Mouse (Mus musculus) MEL (cell line): ENCODE results near the gene Galntl6. TPM values are rescaled to one million over a fixed set of nuclear protein-coding genes. Genes with fewer than 3 reads are reported as not detected.

Experiments used
- DNase-seq: peaks from one replicate; pipeline ENCODE4 v3.0.0; 2011; ENCODE audit warnings: low read depth, low spot score
- H3K27ac ChIP-seq: 2 replicates; pipeline ENCODE4 v1.5.1; 2012; ENCODE audit warnings: low read depth, mild to moderate bottlenecking, control low read depth, low read length, moderate library complexity; ENCODE audit not compliant: control insufficient read depth
- H3K27me3 ChIP-seq, 2 experiments: fragments of 150-350 bp in 1 of 2; sonication (generic) in 1 of 2; 2 replicates each; pipeline ENCODE4 v1.6.1; 2012; ENCODE audit warnings: low read length in 2 of 2, mild to moderate bottlenecking in 2 of 2, improper control_type of control experiment in 1 of 2, moderate library complexity in 1 of 2; ENCODE audit not compliant: insufficient read depth in 2 of 2, control insufficient read depth in 1 of 2
- H3K36me3 ChIP-seq, 2 experiments: 2 replicates each; pipeline ENCODE4 v1.6.1; 2012 to 2014; ENCODE audit warnings: low read length in 2 of 2, improper control_type of control experiment in 1 of 2, inconsistent platforms in 1 of 2, mild to moderate bottlenecking in 1 of 2; ENCODE audit not compliant: insufficient read depth in 2 of 2, control insufficient read depth in 1 of 2
- H3K4me1 ChIP-seq, 2 experiments: fragments of 150-350 bp in 1 of 2; sonication (generic) in 1 of 2; 2 replicates each; pipeline ENCODE4 v1.6.1; 2012; ENCODE audit warnings: low read length in 2 of 2, improper control_type of control experiment in 1 of 2, mild to moderate bottlenecking in 1 of 2; ENCODE audit not compliant: insufficient read depth in 2 of 2, control insufficient read depth in 1 of 2
- H3K4me3 ChIP-seq, 2 experiments: fragments of 150-350 bp in 1 of 2; sonication (generic) in 1 of 2; 2 replicates each; pipeline ENCODE4 v1.5.1; 2012; ENCODE audit warnings: low read depth in 2 of 2, low read length in 2 of 2, mild to moderate bottlenecking in 2 of 2, moderate library complexity in 2 of 2, control low read depth in 1 of 2, improper control_type of control experiment in 1 of 2; ENCODE audit not compliant: control insufficient read depth in 1 of 2, insufficient read depth in 1 of 2
- H3K79me2 ChIP-seq: 2 replicates; pipeline ENCODE4 v1.6.1; 2012; ENCODE audit warnings: mild to moderate bottlenecking, low read length, moderate library complexity; ENCODE audit not compliant: control insufficient read depth, poor library complexity, insufficient read depth
- H3K9ac ChIP-seq: 2 replicates; pipeline ENCODE4 v1.6.1; 2012; ENCODE audit warnings: low read depth, mild to moderate bottlenecking, control low read depth, low read length, moderate library complexity; ENCODE audit not compliant: control insufficient read depth, poor library complexity, severe bottlenecking
- H3K9me3 ChIP-seq: fragments of 150-350 bp; sonication (generic); replicated peaks from 2 replicates; pipeline ENCODE4 v1.6.1; 2012; ENCODE audit warnings: mild to moderate bottlenecking, low read length, improper control_type of control experiment, moderate library complexity; ENCODE audit not compliant: insufficient read depth
- BHLHE40 ChIP-seq: IDR thresholded peaks from 2 replicates; pipeline ENCODE4 v1.6.1; 2012; ENCODE audit warnings: low read depth, mild to moderate bottlenecking, inconsistent platforms, low read length, improper control_type of control experiment, borderline replicate concordance
- CHD2 ChIP-seq: IDR thresholded peaks from 2 replicates; pipeline ENCODE4 v1.6.1; 2011; ENCODE audit warnings: low read length, improper control_type of control experiment
- E2F4 ChIP-seq: IDR thresholded peaks from 2 replicates; pipeline ENCODE4 v1.6.1; 2011; ENCODE audit warnings: low read depth, low read length, improper control_type of control experiment, borderline replicate concordance
- EP300 ChIP-seq, 2 experiments: IDR thresholded peaks; 2 replicates each; pipeline ENCODE4 v1.6.1; 2011; ENCODE audit warnings: improper control_type of control experiment in 2 of 2, low read length in 2 of 2, low read depth in 1 of 2, mild to moderate bottlenecking in 1 of 2
- ETS1 ChIP-seq: IDR thresholded peaks from 2 replicates; pipeline ENCODE4 v1.6.1; 2012; ENCODE audit warnings: low read depth, mild to moderate bottlenecking, inconsistent platforms, low read length, improper control_type of control experiment, moderate library complexity
- GABPA ChIP-seq: IDR thresholded peaks from 2 replicates; pipeline ENCODE4 v1.6.1; 2012; ENCODE audit warnings: low read depth, mild to moderate bottlenecking, inconsistent platforms, low read length, improper control_type of control experiment, moderate library complexity
- GATA1 ChIP-seq: IDR thresholded peaks from 2 replicates; pipeline ENCODE4 v1.6.1; 2011; ENCODE audit warnings: low read depth, low read length, improper control_type of control experiment
- HCFC1 ChIP-seq: IDR thresholded peaks from 2 replicates; pipeline ENCODE4 v1.6.1; 2012; ENCODE audit warnings: low read depth, mild to moderate bottlenecking, inconsistent platforms, low read length, improper control_type of control experiment, moderate library complexity
- KAT2A ChIP-seq: conservative IDR thresholded peaks from 2 replicates; pipeline ENCODE4 v1.6.1; 2012; ENCODE audit warnings: low read depth, low read length, improper control_type of control experiment, inconsistent platforms
- MYB ChIP-seq: IDR thresholded peaks from 2 replicates; pipeline ENCODE4 v1.6.1; 2011; ENCODE audit warnings: mild to moderate bottlenecking, low read depth, low read length, improper control_type of control experiment
- NELFE ChIP-seq: IDR thresholded peaks from 2 replicates; pipeline ENCODE4 v1.6.1; 2011; ENCODE audit warnings: low read depth, low read length, improper control_type of control experiment
- NRF1 ChIP-seq: IDR thresholded peaks from 2 replicates; pipeline ENCODE4 v1.6.1; 2014; ENCODE audit warnings: low read depth, mild to moderate bottlenecking, inconsistent platforms, low read length, improper control_type of control experiment, moderate library complexity; ENCODE audit not compliant: poor library complexity, insufficient read depth, severe bottlenecking
- POLR2A ChIP-seq, 2 experiments: IDR thresholded peaks; 2 replicates each; pipeline ENCODE4 v1.6.1; 2011 to 2012; ENCODE audit warnings: low read length in 2 of 2, mild to moderate bottlenecking in 2 of 2, control low read depth in 1 of 2, improper control_type of control experiment in 1 of 2, low read depth in 1 of 2, moderate library complexity in 1 of 2; ENCODE audit not compliant: control insufficient read depth in 1 of 2, insufficient read depth in 1 of 2, poor library complexity in 1 of 2
- RAD21 ChIP-seq: IDR thresholded peaks from 2 replicates; pipeline ENCODE4 v1.6.1; 2011; ENCODE audit warnings: mild to moderate bottlenecking, low read depth, low read length, improper control_type of control experiment
- TCF12 ChIP-seq: IDR thresholded peaks from 2 replicates; pipeline ENCODE4 v1.6.1; 2014; ENCODE audit warnings: low read depth, mild to moderate bottlenecking, inconsistent platforms, low read length, improper control_type of control experiment, moderate library complexity
- USF2 ChIP-seq, 2 experiments: IDR thresholded peaks; 2 replicates each; pipeline ENCODE4 v1.6.1; 2011 to 2012; ENCODE audit warnings: improper control_type of control experiment in 2 of 2, low read length in 2 of 2, borderline replicate concordance in 1 of 2, inconsistent platforms in 1 of 2, low read depth in 1 of 2, mild to moderate bottlenecking in 1 of 2; ENCODE audit not compliant: insufficient read depth in 1 of 2
- ZMIZ1 ChIP-seq: IDR thresholded peaks from 2 replicates; pipeline ENCODE4 v1.6.1; 2012; ENCODE audit warnings: low read depth, mild to moderate bottlenecking, inconsistent platforms, low read length, improper control_type of control experiment, moderate library complexity
- polyA plus RNA-seq, 2 experiments: library from polyadenylated mRNA; stranded (reverse) in 1 of 2; unstranded in 1 of 2; fragments of >175 nt in 1 of 2; fragments of >200 nt in 1 of 2; gene quantifications; 2 replicates each; pipeline versions ENCODE4 v1.2.1 to v1.2.4; 2012; ENCODE audit warnings: low replicate concordance in 2 of 2, low read depth in 1 of 2; ENCODE audit not compliant: insufficient read length in 2 of 2, insufficient read depth in 1 of 2, missing spikeins in 1 of 2
- total RNA-seq: library from RNA; depleted of rRNA; stranded (reverse); fragments of 300-350 nt; gene quantifications from 2 replicates; pipeline ENCODE4 v1.2.3, GENCODE M21; 2012

Galntl6 gene
- total and polyA plus RNA-seq, 3 experiments: not detected

DNA sequence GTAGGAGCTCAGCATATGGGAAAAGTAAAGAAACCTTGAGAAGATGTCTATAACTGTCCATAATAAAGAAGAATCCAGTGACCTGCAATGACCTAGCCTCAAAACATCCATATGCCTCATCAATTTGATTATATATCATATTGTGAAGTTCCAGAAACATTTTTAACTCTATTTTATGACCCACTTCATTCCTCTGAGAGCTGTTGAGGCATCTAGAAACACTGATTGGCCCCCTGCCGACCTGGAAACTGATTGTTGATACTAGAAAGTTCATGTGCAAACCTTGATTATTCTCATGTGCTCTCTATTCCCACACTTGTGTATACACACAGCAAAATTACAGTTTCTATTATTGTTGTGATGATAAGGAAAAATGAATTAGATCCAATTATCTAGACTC, 494.9 kb downstream of the Galntl6 start:
- no peaks in the 10 kb centered on the region for H3K9me3 ChIP-seq
- H3K9ac ChIP-seq: no peak overlapping the region
- H3K27me3 ChIP-seq: no peaks in the 10 kb centered on the region
- TF ChIP-seq NELFE: no peak
- TF ChIP-seq BHLHE40: no peak
- TF ChIP-seq MYB: no peak
- TF ChIP-seq ETS1: no peak
- TF ChIP-seq ZMIZ1: no peak
- TF ChIP-seq USF2 (IDR thresholded peaks at IDR 0.05; ENCODE audit: borderline replicate concordance in 1 of 2, insufficient read depth in 1 of 2, low read depth in 1 of 2, low read length in 2 of 2): no peak
- no peak for TF ChIP-seq EP300 (IDR thresholded peaks at IDR 0.05; ENCODE audit: low read depth in 1 of 2, low read length in 2 of 2)
- TF ChIP-seq, all 39 proteins: peak for 0
- Histone ChIP-seq H3K4me1 (no peaks in the 10 kb centered on the region), H3K4me3 (no peak overlapping the region), H3K79me2 (no peaks in the 10 kb centered on the region), H3K36me3 (no peaks in the 10 kb centered on the region), H3K27ac (no peak overlapping the region)
- no peak for DNase-seq

DNA sequence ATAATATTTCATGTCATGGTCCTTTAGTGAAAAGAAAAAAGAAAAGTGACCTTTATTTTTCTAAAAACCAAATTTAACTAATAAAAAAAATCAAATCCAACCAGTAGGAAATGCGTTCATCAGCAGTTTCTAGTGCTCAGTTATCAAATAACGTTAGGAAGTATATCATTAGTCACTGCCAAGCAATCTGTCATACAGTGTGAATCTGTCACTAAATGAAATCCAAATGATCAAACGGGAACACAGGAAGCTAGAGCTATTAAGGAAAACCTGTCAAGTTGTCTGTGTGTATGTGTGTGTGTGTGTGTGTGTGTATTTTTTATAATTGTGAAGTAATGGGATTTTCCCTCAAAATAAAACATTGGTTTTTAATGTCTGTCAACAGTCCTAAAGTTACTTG, 515.9 kb downstream of the Galntl6 start:
- Histone ChIP-seq H3K4me3 (no peak overlapping the region), H3K27me3 (no peaks in the 10 kb centered on the region), H3K9ac (no peak overlapping the region), H3K36me3 (no peaks in the 10 kb centered on the region), H3K4me1 (no peaks in the 10 kb centered on the region), H3K9me3 (no peaks in the 10 kb centered on the region), H3K79me2 (no peaks in the 10 kb centered on the region), H3K27ac (no peak overlapping the region)
- no peak for DNase-seq
- TF ChIP-seq GABPA (no peak), KAT2A (no peak), POLR2A (IDR thresholded peaks at IDR 0.05; ENCODE audit: control insufficient read depth in 1 of 2, insufficient read depth in 1 of 2, low read depth in 1 of 2, low read length in 2 of 2, poor library complexity in 1 of 2) (no peak), TCF12 (no peak), NRF1 (no peak)

DNA sequence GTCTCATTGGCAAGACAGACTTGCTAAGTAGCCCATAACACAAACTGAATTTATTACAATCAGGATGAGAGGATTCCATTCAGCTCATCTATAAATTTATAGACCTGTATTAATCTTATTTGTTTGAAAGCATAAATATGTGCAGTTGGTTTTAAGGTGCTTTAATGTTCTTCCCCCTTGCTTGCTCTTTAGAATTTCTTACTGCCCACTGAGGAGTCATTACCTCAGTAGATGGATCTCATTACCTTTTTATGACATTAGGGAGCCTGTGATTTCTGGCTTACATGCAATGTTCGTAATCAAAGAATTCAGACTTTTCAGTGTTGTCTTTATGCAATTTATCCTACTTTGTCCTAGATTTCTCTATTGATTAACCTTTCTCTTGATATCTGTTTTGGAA, 516.6 kb downstream of the Galntl6 start:
- Histone ChIP-seq H3K27me3 (no peaks in the 10 kb centered on the region), H3K27ac (no peak overlapping the region), H3K9me3 (no peaks in the 10 kb centered on the region), H3K4me3 (no peak overlapping the region), H3K9ac (no peak overlapping the region), H3K4me1 (no peaks in the 10 kb centered on the region), H3K79me2 (no peaks in the 10 kb centered on the region), H3K36me3 (no peaks in the 10 kb centered on the region)
- TF ChIP-seq CHD2 (no peak), E2F4 (no peak), RAD21 (no peak), HCFC1 (no peak), NRF1 (no peak), ETS1 (no peak), GATA1 (no peak)
- no peak for DNase-seq
